8 mouse cellular contexts compared by ENCODE assay signal in the genomic region with DNA sequence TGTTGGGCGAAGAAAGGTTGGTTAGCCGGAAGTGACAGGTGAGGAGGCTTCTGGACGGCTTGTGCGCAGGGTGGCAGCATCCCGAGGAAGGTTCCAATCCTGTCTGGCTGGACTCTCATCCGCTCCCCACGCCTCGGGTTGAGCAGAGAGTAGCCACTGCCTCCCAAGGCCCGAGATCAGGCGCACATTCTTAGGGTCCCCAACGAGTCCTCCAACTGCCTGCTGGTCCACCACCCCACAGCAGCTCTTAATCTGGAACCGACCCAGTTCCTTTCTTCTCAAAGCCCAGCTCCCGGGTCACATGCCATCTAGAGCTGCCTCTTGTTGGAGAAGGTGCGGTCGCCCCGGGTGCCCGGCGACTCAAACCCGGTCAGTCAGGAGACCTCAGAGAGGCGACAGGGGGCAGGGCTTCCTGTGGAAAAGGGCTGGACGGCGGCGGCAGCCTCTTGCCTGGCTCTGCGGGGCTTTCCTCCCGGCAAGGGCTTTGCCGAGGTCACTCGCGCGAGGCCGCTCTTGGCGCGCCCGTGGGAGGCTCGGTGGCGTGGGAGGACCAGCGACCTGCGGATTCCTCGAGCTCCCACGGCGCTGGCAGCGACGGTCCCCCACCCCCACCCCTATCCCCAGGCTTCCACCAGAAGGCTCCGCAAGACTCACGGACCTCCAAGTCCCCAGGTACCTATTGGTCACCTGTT. TPM values are rescaled to one million over a fixed set of nuclear protein-coding genes. Genes with fewer than 3 reads are reported as not detected.
DNase-seq lines count a peak whose midpoint lies in the region; ATAC-seq and TF ChIP-seq lines count a peak whose summit lies in the region.

A gene (plus strand): TSS at position 306 of the 692 bp plus-strand sequence.

- peak within 1 kb of the TSS; percentile 56 to 71 for H3K4me3 ChIP-seq in heart, embryonic 14.5 days (ENCODE audit: control insufficient read depth in 1 of 2, insufficient read depth in 1 of 2, low read depth in 1 of 2, low read length in 2 of 2)
- peak within 1 kb of the TSS; percentile 52 for H3K4me3 ChIP-seq in kidney, postnatal 0 days (replicated peaks; ENCODE audit: low read depth, low read length)
- H3K4me3 ChIP-seq in liver, embryonic 15.5 days (replicated peaks) = peak within 1 kb of the TSS; percentile 74
- H3K4me3 ChIP-seq in stomach, embryonic 15.5 days (replicated peaks) = peak within 1 kb of the TSS; percentile 61

- peak within 1 kb of the TSS; percentile 98 for H3K4me2 ChIP-seq in heart, embryonic 14.5 days (ENCODE audit: low read length)
- peak within 1 kb of the TSS; percentile 98 for H3K4me2 ChIP-seq in kidney, postnatal 0 days (ENCODE audit: low read length)
- peak within 1 kb of the TSS; percentile 85 for H3K4me2 ChIP-seq in liver, embryonic 15.5 days
- peak within 1 kb of the TSS; percentile 96 for H3K4me2 ChIP-seq in stomach, embryonic 15.5 days

- peak; percentile 33 for TF ChIP-seq CTCF in kidney, postnatal 0 days (IDR thresholded peaks at IDR 0.05; ENCODE audit: low read depth)

- DNase-seq in CD4-positive, CD25-positive, alpha-beta regulatory T cell, adult 2 months (ENCODE audit: low read depth, low spot score) = peak; percentile 41
- DNase-seq in brain, adult 2 months (ENCODE audit: low read depth, low spot score) = peak; percentile 45
- DNase-seq in kidney, postnatal 0 days (ENCODE audit: low spot score) = peak; percentile 72
- peak; percentile 38 to 49 for DNase-seq in natural killer cell, adult 2 months (ENCODE audit: low spot score in 2 of 2)

- ATAC-seq in erythroblast, adult 5-6 weeks (replicated peaks; ENCODE audit: low FRiP score, poor library complexity, severe bottlenecking) = peak; percentile 67
- ATAC-seq in heart, embryonic 14.5 days (ENCODE audit: insufficient number of reproducible peaks, insufficient read depth, low FRiP score, low read depth) = peak; percentile 31; the same call in 1 of the 2 replicates
- peak; percentile 76 for ATAC-seq in kidney, postnatal 0 days (replicated peaks; ENCODE audit: low FRiP score, low read depth)
- ATAC-seq in liver, embryonic 15.5 days (ENCODE audit: insufficient read depth) = peak; percentile 40
- ATAC-seq in stomach, embryonic 15.5 days (ENCODE audit: insufficient read depth, low FRiP score, low read depth) = peak; percentile 40; the same call in 1 of the 2 replicates

- H3K4me1 ChIP-seq in heart, embryonic 14.5 days (ENCODE audit: control insufficient read depth in 2 of 2, insufficient read depth in 2 of 2, low read length in 2 of 2) = peaks cover 4 to 6% of the 10 kb centered on the region in 2 experiments; a peak in 3 of 4 replicates
- peaks cover 4% of the 10 kb centered on the region; the same call in 1 of the 2 replicates for H3K4me1 ChIP-seq in kidney, postnatal 0 days (replicated peaks; ENCODE audit: insufficient read depth, low read length)
- H3K4me1 ChIP-seq in liver, embryonic 15.5 days (replicated peaks) = peaks cover 35% of the 10 kb centered on the region
- peaks cover 7% of the 10 kb centered on the region; the same call in 1 of the 2 replicates for H3K4me1 ChIP-seq in stomach, embryonic 15.5 days

- peak within 1 kb of the TSS; percentile 70 for H3K9ac ChIP-seq in heart, embryonic 14.5 days (ENCODE audit: low read length)
- peak within 1 kb of the TSS; percentile 69 for H3K9ac ChIP-seq in kidney, postnatal 0 days (ENCODE audit: low read depth, low read length)
- peak within 1 kb of the TSS; percentile 80 for H3K9ac ChIP-seq in liver, embryonic 15.5 days
- H3K9ac ChIP-seq in stomach, embryonic 15.5 days = peak within 1 kb of the TSS; percentile 37

- H3K27ac ChIP-seq in heart, embryonic 14.5 days (replicated peaks in 1 of 2; ENCODE audit: control insufficient read depth in 1 of 2, insufficient read depth in 1 of 2, low read depth in 2 of 2, low read length in 2 of 2) = peak within 1 kb of the TSS in 1 of 2 experiments; percentile 24; a peak in 2 of 4 replicates
- H3K27ac ChIP-seq in kidney, postnatal 0 days = no peak within 1 kb of the TSS; the same call in 1 of the 2 replicates
- H3K27ac ChIP-seq in liver, embryonic 15.5 days (replicated peaks) = peak within 1 kb of the TSS; percentile 88
- peak within 1 kb of the TSS; percentile 23; the same call in 1 of the 2 replicates for H3K27ac ChIP-seq in stomach, embryonic 15.5 days

- no peaks in the 10 kb centered on the region for H3K36me3 ChIP-seq in heart, embryonic 14.5 days (ENCODE audit: control insufficient read depth, insufficient read depth, low read length)
- no peaks in the 10 kb centered on the region for H3K36me3 ChIP-seq in kidney, postnatal 0 days (ENCODE audit: insufficient read depth, low read length)
- peaks cover 9% of the 10 kb centered on the region; the same call in 1 of the 2 replicates for H3K36me3 ChIP-seq in liver, embryonic 15.5 days (replicated peaks)
- no peaks in the 10 kb centered on the region for H3K36me3 ChIP-seq in stomach, embryonic 15.5 days

- H3K27me3 ChIP-seq in heart, embryonic 14.5 days (ENCODE audit: control insufficient read depth, insufficient read depth, low read length) = peaks cover 15% of the 10 kb centered on the region
- H3K27me3 ChIP-seq in kidney, postnatal 0 days (ENCODE audit: insufficient read depth, low read length) = no peaks in the 10 kb centered on the region
- no peaks in the 10 kb centered on the region for H3K27me3 ChIP-seq in liver, embryonic 15.5 days
- peaks cover 12% of the 10 kb centered on the region for H3K27me3 ChIP-seq in stomach, embryonic 15.5 days (replicated peaks)

- WGBS in heart, embryonic 14.5 days = 1% methylated on average over 41 of the region's 44 CpGs
- 1% methylated on average over 43 of the region's 44 CpGs for WGBS in kidney, postnatal 0 days
- 2% methylated on average over 44 of the region's 44 CpGs for WGBS in liver, embryonic 15.5 days (ENCODE audit: insufficient replicate concordance)
- WGBS in stomach, embryonic 15.5 days = 2% methylated on average over 44 of the region's 44 CpGs

- no peaks in the 10 kb centered on the region; the same call in 1 of the 2 replicates for H3K9me3 ChIP-seq in heart, embryonic 14.5 days (ENCODE audit: control insufficient read depth, low read length)
- H3K9me3 ChIP-seq in kidney, postnatal 0 days (replicated peaks; ENCODE audit: low read length) = no peaks in the 10 kb centered on the region
- no peaks in the 10 kb centered on the region for H3K9me3 ChIP-seq in liver, embryonic 15.5 days (replicated peaks)
- no peaks in the 10 kb centered on the region for H3K9me3 ChIP-seq in stomach, embryonic 15.5 days

RNA-seq across cellular contexts. Expression of the gene that starts here (rescaled TPM):
- 80.5 and 102 TPM in 2 replicates for total RNA-seq in erythroblast, adult 5-6 weeks (2015; ENCODE audit: low replicate concordance)
- 77.4 and 87.0 TPM in 2 replicates for total RNA-seq in erythroblast, adult 5-6 weeks (2017; ENCODE audit: low replicate concordance)
- polyA plus RNA-seq in heart, embryonic 14.5 days (2014; fragmentation: Nextera tagmentation; extraction: Ambion mirVana) = 3.6 and 3.8 TPM in 2 replicates
- 7.0 and 7.7 TPM in 2 replicates for polyA plus RNA-seq in kidney, postnatal 0 days (2015; fragmentation: Nextera tagmentation; extraction: Ambion mirVana)
- 14.9 and 15.3 TPM in 2 replicates for polyA plus RNA-seq in liver, embryonic 15.5 days (2015; fragmentation: Nextera tagmentation; extraction: Ambion mirVana)
- polyA plus RNA-seq in stomach, embryonic 15.5 days (2015; fragmentation: Nextera tagmentation; extraction: Ambion mirVana) = 7.5 and 8.1 TPM in 2 replicates
